Mouse (Mus musculus): ENCODE data around the gene Smim13. TPM values are rescaled to one million over a fixed set of nuclear protein-coding genes. Genes with fewer than 3 reads are reported as not detected.
A peak's percentile ranks its signal among the peaks of the same experiment; 100 is the strongest.
"Not testable (repeated sequence)": the region's sequence is repeated elsewhere in the genome, so short reads cannot be mapped to it uniquely, and the experiment has no call there.

Smim13 gene
- polyA plus RNA-seq, 1 experiment from 2014 or later, result 4.8 TPM

GRCm38 (mm10) chr13:41244306-41244830 lies 5.3 kb upstream of the Smim13 start:
- no peaks in the 10 kb centered on the region for H3K36me3 ChIP-seq (ENCODE audit: control insufficient read depth, insufficient read depth)
- WGBS, result 44% methylated on average over 6 of the region's 6 CpGs
- H3K27ac ChIP-seq (ENCODE audit: low read depth, low read length), result no peak overlapping the region
- no peak overlapping the region for H3K9ac ChIP-seq (ENCODE audit: low read depth, low read length)
- no peak overlapping the region for H3K4me2 ChIP-seq (replicated peaks; ENCODE audit: low read depth)
- no peaks in the 10 kb centered on the region for H3K9me3 ChIP-seq (ENCODE audit: control insufficient read depth)
- ATAC-seq, result no peak
- H3K4me3 ChIP-seq (ENCODE audit: low read depth, low read length), result no peak overlapping the region
- H3K4me1 ChIP-seq (replicated peaks; ENCODE audit: control insufficient read depth, insufficient read depth, low read length), result no peaks in the 10 kb centered on the region
- H3K27me3 ChIP-seq (replicated peaks; ENCODE audit: control insufficient read depth, insufficient read depth, low read length), result no peaks in the 10 kb centered on the region
- TF ChIP-seq CTCF (IDR thresholded peaks at IDR 0.05; ENCODE audit: low read depth), result peak; percentile 26

GRCm38 (mm10) chr13:41248751-41249520 lies 708 bp upstream of the Smim13 start:
- Histone ChIP-seq H3K27ac (ENCODE audit: low read depth, low read length) (peak overlapping the region; percentile 91; the same call in 1 of the 2 replicates), H3K9ac (ENCODE audit: low read depth, low read length) (peak overlapping the region; percentile 81), H3K36me3 (ENCODE audit: control insufficient read depth, insufficient read depth) (no peaks in the 10 kb centered on the region), H3K4me2 (replicated peaks; ENCODE audit: low read depth) (peak overlapping the region; percentile 86), H3K4me1 (replicated peaks; ENCODE audit: control insufficient read depth, insufficient read depth, low read length) (no peaks in the 10 kb centered on the region; the same call in 1 of the 2 replicates), H3K9me3 (ENCODE audit: control insufficient read depth) (no peaks in the 10 kb centered on the region), H3K27me3 (replicated peaks; ENCODE audit: control insufficient read depth, insufficient read depth, low read length) (no peaks in the 10 kb centered on the region), H3K4me3 (ENCODE audit: low read depth, low read length) (peak overlapping the region; percentile 91)
- 42% methylated on average over 12 of the region's 12 CpGs for WGBS
- TF ChIP-seq CTCF (IDR thresholded peaks at IDR 0.05; ENCODE audit: low read depth), result no peak
- ATAC-seq, result peak; percentile 41; the same call in 1 of the 2 replicates

DNA sequence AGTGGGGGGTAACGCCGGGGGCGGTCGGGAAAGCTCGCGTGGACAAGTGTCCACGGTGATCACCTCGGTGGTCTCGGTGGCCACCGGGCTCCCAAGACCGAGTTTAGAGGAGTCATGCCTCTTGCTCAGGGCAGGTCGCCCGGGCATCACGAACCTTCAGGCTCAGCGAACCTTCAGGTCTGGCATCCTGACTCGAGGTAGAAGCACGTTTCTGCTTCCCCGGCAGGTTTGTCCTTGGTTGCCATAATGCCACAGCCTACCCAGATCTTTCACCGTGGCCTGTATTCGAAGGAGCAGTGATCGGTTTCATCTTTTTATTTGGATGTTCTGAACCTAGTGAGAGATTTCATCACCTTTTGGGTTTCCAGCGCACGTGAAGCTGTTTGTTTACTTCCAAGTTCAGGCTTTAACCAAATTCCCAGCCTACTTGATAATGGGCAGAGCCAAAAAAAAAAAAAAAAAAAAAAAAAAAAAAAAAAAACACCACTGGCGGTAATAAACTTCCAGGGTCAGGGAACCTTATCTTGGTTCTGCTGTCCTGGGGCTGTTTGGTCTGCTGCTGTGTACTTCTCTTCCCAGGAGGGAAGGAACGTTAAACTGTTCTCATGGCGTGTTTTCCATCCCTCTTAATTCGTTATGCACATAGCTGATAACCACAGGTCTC lies 806 bp downstream of the Smim13 start:
- Histone ChIP-seq H3K9ac (ENCODE audit: low read depth, low read length) (peak overlapping the region; percentile 81), H3K4me3 (ENCODE audit: low read depth, low read length) (peak overlapping the region; percentile 91), H3K4me2 (replicated peaks; ENCODE audit: low read depth) (peak overlapping the region; percentile 86), H3K27ac (ENCODE audit: low read depth, low read length) (peak overlapping the region; percentile 91; the same call in 1 of the 2 replicates), H3K36me3 (ENCODE audit: control insufficient read depth, insufficient read depth) (no peaks in the 10 kb centered on the region), H3K9me3 (ENCODE audit: control insufficient read depth) (no peaks in the 10 kb centered on the region), H3K4me1 (replicated peaks; ENCODE audit: control insufficient read depth, insufficient read depth, low read length) (no peaks in the 10 kb centered on the region; the same call in 1 of the 2 replicates), H3K27me3 (replicated peaks; ENCODE audit: control insufficient read depth, insufficient read depth, low read length) (no peaks in the 10 kb centered on the region)
- no peak for TF ChIP-seq CTCF (IDR thresholded peaks at IDR 0.05; ENCODE audit: low read depth)
- ATAC-seq, result no peak
- under 1% methylated on average over 27 of the region's 27 CpGs for WGBS

DNA sequence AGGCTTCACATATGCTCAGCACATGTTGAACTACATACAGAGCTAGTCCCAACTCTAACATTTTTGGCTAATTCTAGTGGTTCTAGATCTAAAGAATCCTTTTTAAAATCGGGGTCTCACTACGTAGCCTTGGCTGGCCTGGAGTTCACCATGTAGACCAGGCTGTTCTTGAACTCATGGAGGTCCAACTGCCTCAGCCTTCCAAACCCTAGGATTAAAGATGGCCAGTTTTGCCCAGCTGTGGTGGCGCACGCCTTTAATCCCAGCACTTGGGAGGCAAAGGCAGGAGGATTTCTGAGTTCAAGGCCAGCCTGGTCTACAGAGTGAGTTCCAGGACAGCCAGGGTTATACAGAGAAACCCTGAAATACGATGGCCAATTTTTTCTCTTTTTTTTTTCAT lies 1.6 kb downstream of the Smim13 start:
- H3K27ac ChIP-seq (ENCODE audit: low read depth, low read length); H3K9ac ChIP-seq (ENCODE audit: low read depth, low read length): not testable (repeated sequence)
- WGBS, result 80% methylated on average over 5 of the region's 5 CpGs

DNA sequence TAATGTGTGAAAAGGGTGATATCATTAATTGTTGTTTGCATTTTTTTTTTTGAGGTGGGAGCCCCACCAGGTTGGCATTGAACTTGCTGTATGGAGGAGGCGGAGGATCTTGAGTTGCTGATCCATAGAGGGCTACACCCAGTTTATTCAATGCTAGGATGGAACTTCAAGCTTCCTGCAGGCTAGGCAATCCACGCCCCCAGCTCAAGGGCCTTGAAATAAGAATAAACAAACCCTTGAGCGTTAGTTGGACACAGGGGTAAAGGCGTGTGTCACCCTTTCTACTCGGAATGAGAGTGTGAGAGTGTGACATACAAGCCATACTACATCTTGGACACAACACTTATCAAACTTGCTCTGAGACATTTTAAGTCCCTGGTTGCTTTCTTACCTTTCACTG lies 2.0 kb downstream of the Smim13 start:
- Histone ChIP-seq H3K27me3 (replicated peaks; ENCODE audit: control insufficient read depth, insufficient read depth, low read length) (no peaks in the 10 kb centered on the region), H3K36me3 (ENCODE audit: control insufficient read depth, insufficient read depth) (no peaks in the 10 kb centered on the region), H3K4me2 (replicated peaks; ENCODE audit: low read depth) (no peak overlapping the region), H3K9me3 (ENCODE audit: control insufficient read depth) (no peaks in the 10 kb centered on the region), H3K9ac (ENCODE audit: low read depth, low read length) (no peak overlapping the region), H3K4me1 (replicated peaks; ENCODE audit: control insufficient read depth, insufficient read depth, low read length) (no peaks in the 10 kb centered on the region; the same call in 1 of the 2 replicates), H3K27ac (ENCODE audit: low read depth, low read length) (no peak overlapping the region), H3K4me3 (ENCODE audit: low read depth, low read length) (no peak overlapping the region)
- TF ChIP-seq CTCF (IDR thresholded peaks at IDR 0.05; ENCODE audit: low read depth), result no peak
- ATAC-seq, result no peak
- WGBS, result 20% methylated on average over 5 of the region's 5 CpGs

More for the DNA sequence above, 1.6 kb downstream of the Smim13 start:
- H3K27me3 ChIP-seq (replicated peaks; ENCODE audit: control insufficient read depth, insufficient read depth, low read length); H3K4me2 ChIP-seq (replicated peaks; ENCODE audit: low read depth); H3K4me1 ChIP-seq (replicated peaks; ENCODE audit: control insufficient read depth, insufficient read depth, low read length); H3K4me3 ChIP-seq (ENCODE audit: low read depth, low read length); H3K36me3 ChIP-seq (ENCODE audit: control insufficient read depth, insufficient read depth); ATAC-seq; H3K9me3 ChIP-seq (ENCODE audit: control insufficient read depth): not testable (repeated sequence)

- 61% methylated on average over 6 of the region's 6 CpGs for WGBS
Measured at GRCm38 (mm10) chr13:41252141-41252540, 2.5 kb downstream of the Smim13 start.

More at GRCm38 (mm10) chr13:41252141-41252540, 2.5 kb downstream of the Smim13 start:
- ATAC-seq, result no peak
- H3K4me1 ChIP-seq (replicated peaks; ENCODE audit: control insufficient read depth, insufficient read depth, low read length), result no peaks in the 10 kb centered on the region; the same call in 1 of the 2 replicates
- H3K9ac ChIP-seq (ENCODE audit: low read depth, low read length), result no peak overlapping the region
- no peaks in the 10 kb centered on the region for H3K36me3 ChIP-seq (ENCODE audit: control insufficient read depth, insufficient read depth)
- H3K4me3 ChIP-seq (ENCODE audit: low read depth, low read length), result no peak overlapping the region
- H3K27me3 ChIP-seq (replicated peaks; ENCODE audit: control insufficient read depth, insufficient read depth, low read length), result no peaks in the 10 kb centered on the region
- no peak for TF ChIP-seq CTCF (IDR thresholded peaks at IDR 0.05; ENCODE audit: low read depth)
- no peaks in the 10 kb centered on the region for H3K9me3 ChIP-seq (ENCODE audit: control insufficient read depth)
- no peak overlapping the region for H3K4me2 ChIP-seq (replicated peaks; ENCODE audit: low read depth)
- no peak overlapping the region for H3K27ac ChIP-seq (ENCODE audit: low read depth, low read length)
